Mouse (Mus musculus): ENCODE measurements at regions not wholly inside any gene's neighbourhood (a gene's known extent, or its start where the extent isn't known, plus 50 kb on each side); places are given as distances from the start of the nearest gene placed in this dataset.
A peak's percentile ranks its signal among the peaks of the same experiment; 100 is the strongest.

DNA sequence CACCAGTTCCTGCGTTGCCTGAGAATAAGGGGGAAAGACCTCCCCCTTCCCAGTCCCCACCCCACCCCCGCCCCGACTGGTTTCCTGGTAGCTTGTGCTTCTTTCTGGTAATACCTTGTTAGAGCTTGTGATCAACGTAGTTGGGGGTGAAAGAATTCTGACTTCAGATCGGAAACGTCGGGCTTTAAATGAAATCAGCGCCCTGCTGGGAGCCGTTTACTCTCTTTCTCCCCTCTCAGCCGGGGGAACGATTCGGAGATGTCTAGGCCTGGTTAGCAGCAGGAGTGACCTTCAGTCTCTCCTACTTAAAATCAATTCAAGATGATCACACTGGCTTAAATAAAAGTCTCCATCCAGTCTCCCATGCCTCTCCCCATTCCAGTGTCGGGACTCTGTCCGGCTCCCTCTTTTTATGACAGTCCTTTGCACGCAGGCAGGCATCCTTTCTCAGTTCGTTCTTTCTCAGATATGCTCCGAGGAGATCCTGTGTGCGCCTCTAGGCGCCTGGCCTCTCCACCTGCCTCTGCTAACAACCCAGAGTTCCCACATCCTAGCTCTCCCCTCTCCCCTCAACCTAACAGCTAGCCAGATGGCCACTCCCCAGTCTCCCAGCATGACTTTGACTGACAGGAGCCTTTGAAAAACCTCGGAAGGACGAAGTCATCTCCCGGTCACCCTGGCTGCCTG is 405.5 kb upstream of the Id4 start:
- no peak for DNase-seq (ENCODE audit: low spot score)

DNA sequence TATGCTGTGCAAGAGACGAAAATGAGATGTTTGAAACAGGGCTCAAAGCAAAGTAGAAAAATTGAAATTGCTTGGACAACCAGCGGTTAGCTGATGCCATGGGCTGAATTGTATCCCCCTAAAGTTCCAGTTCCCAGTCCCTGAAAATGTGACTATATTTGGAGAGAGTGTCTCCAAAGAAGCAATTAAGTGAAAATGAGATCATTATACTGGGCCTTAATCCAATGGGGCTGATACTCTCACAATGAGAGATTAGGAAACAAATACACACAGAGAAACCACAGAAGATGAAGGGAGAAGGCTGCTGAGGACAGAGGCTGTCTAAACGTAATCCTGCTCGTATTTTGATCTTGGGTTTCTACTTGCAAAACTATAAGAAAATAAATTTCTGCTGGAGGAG is 402.1 kb upstream of the Id4 start:
- no peak for DNase-seq (ENCODE audit: low spot score)

DNA sequence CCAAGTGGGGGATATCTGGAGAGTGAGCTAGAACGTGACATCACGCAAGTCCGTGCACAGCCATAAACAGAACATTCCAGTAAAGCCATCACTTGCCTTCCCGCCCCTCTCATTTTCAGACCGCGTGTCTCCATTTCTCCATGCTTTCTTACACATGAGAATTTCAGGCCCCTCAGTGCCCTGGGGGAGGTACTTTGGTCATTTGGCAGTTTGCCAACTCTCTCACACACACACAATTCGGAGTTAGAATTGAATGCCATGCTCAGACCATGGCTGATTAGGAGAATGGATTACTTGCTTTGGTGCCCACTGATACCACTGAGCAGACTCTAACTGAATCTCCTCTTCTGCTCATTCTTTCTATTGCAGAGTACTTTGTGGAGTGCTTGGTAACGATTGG is 400.7 kb upstream of the Id4 start:
- DNase-seq (ENCODE audit: low spot score) = no peak

DNA sequence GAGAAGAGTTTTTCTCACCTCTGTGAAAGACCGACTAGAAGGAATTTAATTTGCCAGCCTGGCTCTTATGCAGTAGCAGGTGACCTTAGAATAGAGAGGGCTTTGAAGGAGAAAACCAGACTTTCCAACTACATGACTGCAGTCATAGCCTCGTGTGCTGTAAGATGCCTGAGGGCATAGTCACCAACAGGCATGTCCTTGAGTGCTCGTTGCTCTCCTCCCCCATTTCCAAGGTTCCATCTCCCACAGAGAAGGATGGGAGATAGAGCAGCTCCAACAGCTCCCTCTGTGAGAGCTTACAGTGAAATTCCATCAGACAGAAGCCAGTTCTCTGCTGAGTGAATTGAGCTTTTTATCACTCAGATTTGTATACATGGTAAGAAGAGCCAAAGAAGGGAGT is 398.1 kb upstream of the Id4 start:
- no peak for DNase-seq (ENCODE audit: low spot score)

DNA sequence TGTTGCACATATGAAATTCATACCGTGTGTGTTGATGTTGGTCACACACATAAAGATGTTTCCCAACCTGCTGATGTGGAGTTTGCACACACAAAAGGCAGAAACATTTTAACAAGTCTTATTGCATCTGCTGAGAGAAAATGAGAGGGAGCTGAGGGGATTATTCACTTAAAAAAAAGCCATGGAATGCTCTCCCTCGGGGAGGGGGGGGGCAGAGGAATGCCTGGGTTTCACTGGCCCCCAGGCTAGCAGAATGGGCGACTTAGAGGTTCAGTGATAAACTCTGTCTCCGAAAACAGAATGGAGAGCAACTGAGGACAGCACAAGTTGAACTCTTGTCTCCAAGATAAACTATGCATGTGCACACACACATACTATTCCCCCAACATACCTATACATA is 392.4 kb upstream of the Id4 start:
- DNase-seq (ENCODE audit: low spot score) = no peak

DNA sequence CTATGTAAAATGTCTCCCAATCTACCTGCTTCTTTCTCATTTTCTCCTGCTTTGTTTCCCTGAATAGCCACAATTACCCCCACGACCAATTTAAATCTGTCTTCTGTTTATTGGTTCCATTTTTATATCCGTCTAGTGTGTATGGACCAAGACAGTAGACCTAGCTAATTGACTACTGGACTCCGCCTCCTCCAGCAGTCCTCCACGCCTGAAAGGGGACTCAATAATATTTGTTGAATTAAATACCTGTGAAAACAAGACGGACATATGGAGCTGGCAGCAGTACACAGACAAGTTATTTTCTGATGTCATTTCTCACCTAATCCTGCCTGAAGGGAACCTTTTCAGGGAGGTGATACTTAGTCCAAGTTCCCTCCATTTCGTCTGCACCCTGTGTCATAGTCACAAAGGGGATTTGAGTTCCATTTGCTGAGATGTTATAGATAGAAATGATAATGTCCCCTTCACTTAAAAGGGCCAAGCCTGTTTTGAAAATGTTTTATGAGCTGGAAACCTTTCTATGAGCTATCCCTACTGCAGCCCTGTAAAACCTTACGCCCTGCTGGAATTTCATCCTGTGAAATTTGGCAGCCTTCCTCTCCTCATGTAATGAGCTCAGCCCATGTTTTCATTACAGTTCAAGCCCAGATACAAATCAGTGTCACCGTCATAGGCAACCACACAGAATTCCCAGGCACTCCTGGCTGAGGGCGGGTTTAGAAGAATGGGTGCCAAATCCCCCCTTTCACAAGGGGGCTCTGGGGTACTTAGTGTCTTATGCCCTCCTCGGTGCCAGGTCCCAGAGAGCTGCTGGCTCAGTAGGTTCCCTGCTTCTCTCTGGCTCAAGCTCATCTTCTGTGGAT is 391.1 kb upstream of the Id4 start:
- DNase-seq (ENCODE audit: low spot score) = peak; percentile 23

DNA sequence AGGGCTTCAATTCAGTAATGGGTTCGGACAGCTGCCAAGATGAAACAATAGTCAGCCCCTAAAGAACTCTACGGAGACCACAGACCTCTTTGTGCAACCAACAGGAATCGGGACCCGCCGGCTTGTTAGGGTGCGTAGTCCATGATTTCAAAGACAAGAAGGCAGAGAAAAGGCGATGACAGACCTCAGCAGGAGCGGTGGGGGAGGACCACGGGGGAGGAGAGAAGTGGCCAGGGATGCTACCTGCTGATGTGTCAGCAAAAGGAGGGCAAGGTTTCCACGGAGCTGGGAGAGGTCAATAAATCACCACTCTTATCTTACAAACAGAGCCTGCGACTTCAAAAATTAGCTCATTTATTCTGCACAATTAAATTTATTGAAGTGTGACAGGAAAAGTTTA is 388.4 kb upstream of the Id4 start:
- no peak for DNase-seq (ENCODE audit: low spot score)

DNA sequence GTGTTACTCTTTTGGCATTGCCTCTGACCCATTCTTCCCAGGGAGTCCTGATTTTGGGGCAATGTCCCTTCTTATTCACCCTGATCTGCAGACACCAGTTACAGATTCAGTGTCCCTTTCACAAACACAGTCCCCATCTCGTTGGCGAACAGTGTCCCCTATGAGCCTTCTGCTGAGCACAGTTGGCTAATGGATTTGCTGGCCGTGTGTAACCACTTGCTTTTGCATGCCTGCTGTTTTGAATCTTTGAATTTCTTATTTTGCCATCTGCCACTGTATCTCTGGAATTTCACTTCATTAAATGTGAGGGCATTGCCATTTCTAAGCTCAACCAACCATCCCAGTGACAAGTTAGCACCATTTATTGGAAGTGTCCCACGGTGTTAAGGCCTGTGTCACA is 368.5 kb upstream of the Id4 start:
- DNase-seq (ENCODE audit: low spot score) = no peak

DNA sequence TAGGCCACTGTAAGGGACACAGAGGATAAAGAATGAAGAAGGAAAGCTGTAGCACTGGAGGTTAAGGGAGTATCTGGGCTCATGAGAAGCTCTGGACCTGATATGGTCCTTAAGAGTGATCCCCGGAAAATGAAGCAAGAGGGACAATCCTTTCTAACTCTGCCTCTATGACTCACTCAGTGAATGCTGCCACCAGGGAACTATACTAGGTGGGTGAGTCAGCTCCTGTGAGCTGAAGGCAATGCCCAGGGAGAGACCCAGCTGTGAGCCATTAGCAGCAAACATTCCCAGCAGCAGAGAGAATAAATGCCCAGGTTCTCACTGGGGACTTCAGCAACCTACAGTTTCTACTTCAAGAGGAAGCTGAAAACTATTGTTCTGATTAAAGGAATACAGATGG is 366.7 kb upstream of the Id4 start:
- DNase-seq (ENCODE audit: low spot score) = peak; percentile 2

DNA sequence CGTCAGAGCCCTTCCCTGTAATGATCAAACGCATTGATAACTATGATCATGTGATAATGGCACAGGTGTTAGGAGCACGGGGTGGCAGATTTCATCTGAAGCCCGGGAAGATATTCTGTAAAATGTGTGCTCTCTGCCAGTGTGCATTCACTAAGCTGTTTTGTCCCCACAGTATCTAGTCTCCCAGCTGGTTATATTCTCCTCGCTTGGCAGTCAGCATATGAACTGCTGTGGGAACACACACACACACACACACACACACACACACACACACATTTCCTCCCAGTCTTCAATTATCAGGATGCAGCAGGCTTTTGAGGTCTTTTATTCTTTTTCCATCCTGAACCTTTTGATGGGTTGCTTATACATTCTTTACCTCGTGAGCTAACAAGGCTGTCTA is 365.8 kb upstream of the Id4 start:
- DNase-seq (ENCODE audit: low spot score) = no peak

DNA sequence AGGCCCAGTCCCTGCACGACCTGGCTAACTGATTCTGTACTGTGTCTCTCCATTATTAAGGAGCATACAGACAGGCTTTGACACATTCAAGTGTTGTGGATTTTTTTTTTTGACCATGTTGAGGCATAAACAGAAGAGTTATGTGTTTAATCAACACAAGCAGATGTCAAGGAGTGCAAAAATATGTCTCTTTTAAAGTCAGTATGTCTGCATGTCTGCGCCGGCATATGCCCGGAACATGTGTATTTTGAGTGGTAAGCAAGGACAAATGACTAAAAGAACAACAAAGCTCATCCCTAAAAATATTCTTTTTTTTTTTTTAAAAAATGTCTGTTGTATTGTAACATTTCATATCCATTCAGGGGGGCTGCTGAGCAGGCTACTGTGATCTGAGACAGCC is 364.4 kb upstream of the Id4 start:
- DNase-seq (ENCODE audit: low spot score) = no peak

DNA sequence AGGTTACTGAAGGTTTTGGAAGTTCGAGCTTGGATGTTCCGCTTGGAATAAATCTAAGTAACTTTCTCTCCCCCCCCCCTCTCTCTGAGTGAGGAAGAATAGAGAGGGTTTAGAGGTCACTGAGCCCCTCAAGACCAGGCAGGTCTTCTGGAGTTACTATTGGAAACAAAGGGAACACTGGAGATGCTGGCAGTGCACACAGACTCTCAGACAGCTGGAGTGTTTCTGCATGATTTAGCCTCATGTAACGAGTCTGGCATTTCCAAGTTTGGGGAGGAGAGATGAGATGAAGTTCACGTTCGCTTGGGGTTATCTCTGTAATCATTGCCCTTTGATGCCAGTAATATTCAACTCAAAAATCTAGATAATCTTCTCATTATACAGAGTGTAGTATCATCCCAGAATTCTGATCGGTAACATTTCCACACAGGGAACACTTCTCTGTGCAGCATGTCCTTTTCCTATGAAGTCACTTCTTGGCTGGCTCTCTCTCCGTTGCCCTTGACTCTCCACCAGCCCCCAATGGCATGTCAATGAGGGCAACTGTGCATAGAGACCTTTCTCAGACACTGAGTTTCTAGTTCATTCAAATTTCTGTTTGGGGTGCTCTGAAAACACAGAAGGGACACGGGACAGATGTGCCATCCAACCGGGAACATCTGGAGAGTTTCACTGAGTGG is 351.0 kb upstream of the Id4 start:
- no peak for DNase-seq (ENCODE audit: low spot score)

DNA sequence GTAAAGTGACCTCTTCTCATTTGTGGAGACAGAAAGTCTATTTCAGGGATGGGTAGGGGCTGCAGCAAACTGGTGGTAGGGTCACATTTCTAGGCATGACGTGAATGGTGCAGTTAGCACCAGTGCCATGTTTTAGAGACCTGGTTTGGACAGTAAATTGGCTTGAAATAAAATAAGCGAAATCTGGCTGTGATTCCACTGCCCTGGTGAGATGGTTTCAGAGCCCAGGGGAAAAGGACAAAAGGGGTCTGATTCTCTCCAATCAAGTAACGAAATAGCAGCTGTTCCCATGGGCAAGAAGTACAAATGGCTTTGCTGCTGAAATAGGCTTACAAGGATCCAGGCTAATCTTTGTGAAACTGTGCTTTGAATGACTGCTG is 350.5 kb upstream of the Id4 start:
- DNase-seq (ENCODE audit: low spot score) = no peak

DNA sequence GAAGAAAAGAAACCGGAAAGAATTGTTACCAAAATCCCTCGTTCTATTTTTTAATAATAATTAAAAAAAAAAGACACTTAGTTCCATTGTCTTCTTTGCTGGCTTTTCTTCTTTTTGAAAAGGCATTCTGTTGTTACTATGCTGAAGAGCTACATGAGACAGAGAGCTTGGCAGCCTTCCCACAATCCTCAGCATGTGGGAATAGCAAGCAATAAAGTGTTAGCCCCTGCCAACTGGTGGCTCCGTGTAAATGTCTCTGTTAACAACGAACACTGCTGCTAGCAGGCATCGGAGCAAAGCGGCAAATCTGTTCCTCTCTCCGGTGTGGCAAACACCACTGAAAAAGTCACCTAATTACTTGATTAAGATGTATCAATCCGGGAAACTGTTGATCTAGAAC is 344.6 kb upstream of the Id4 start:
- peak; percentile 3 for DNase-seq (ENCODE audit: low spot score)

DNA sequence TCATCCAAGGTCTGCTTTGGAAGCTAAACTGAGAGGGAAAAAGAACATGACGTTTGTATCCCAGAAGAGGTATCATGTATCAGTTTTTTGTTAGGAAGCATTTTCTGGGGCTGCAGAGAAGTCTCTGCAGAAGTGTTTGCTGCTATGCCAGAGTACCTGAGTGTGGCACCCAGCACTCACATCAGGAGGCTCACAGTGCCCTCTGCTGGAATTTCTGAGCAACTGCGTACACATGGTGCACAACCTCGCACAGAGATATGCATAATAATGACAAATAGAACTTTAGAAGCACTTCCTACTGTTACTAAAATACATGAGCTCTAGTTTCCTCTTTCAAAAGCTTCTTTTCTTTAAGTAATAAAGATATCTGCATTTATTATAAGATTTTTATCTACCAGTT is 343.7 kb upstream of the Id4 start:
- no peak for DNase-seq (ENCODE audit: low spot score)

DNA sequence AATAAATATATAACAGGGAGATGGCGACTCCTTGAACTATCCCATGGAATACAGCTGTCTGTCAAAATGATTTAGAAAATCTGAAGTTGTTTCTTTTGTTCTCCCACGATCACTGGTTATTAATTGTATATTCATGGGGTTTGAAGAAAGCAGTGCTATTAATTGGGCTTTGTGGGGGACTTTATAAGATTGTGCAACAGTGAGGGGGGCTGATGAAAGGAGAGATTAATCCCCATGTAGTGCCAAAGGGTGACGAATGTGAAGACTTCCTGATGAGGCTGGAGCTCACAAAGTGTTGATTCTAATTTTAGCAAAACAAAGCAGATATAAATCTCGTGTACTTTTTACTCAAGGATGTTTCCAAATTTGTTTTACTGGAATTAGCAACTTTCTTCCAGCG is 340.0 kb upstream of the Id4 start:
- DNase-seq (ENCODE audit: low spot score) = no peak

DNA sequence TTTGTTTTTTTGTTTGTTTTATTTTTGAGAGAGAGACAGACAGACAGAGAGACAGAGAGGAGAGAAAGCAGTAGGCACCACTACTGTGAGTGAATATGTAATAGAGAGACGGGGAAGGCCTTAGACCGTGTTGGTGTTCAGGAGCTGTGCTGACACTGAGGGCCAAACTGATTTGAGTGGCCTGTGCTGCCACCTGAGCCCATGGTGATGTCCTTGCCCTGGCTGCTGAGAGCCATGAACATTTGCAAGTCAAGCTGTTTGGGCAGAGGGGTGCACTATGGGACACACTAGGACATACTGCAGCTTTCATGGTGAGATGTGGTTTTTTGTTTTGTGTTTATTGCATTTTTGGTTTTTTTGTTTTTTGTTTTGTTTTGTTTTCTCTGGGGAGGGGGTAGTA is 320.3 kb upstream of the Id4 start:
- DNase-seq (ENCODE audit: low spot score) = no peak

DNA sequence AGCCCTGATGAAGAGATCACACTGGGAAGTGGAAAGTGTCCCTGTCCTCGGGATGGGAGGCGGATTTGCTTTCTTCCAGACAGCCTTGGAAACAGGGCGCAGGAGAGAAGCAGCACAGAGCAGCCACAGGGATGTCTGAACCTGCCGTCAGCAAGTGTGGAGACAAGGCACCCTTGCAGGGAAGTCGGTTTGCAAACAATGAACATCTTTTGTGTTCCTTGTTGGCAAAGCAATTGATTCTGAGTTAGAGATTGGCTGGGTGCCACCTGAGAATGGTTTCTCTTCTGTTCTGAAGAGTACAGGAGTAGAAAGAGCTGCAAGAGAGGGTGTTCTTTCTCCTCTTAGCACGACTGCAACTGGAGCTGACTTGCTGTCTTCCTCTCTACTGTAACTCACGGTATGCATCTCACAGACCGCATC is 318.6 kb upstream of the Id4 start:
- peak; percentile 2 for DNase-seq (ENCODE audit: low spot score)

DNA sequence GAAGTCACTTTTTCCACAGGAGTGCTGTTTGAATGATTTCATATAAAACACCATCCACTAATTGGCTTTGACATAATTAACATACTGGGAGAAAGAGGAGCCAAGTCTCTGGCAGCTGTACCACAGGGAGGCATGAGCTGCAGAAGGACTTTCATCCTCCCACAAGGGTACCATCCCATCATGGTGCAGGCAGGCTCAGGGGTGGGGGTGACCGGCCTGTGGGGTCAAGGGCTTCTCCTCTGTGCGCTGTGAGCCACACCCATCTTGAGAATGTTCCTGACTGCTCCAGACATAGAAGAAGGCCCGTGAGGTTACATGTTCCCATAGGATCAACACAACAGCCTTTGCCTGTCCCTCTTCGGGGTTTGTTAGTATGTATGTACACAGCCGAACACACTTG is 317.4 kb upstream of the Id4 start:
- no peak for DNase-seq (ENCODE audit: low spot score)

DNA sequence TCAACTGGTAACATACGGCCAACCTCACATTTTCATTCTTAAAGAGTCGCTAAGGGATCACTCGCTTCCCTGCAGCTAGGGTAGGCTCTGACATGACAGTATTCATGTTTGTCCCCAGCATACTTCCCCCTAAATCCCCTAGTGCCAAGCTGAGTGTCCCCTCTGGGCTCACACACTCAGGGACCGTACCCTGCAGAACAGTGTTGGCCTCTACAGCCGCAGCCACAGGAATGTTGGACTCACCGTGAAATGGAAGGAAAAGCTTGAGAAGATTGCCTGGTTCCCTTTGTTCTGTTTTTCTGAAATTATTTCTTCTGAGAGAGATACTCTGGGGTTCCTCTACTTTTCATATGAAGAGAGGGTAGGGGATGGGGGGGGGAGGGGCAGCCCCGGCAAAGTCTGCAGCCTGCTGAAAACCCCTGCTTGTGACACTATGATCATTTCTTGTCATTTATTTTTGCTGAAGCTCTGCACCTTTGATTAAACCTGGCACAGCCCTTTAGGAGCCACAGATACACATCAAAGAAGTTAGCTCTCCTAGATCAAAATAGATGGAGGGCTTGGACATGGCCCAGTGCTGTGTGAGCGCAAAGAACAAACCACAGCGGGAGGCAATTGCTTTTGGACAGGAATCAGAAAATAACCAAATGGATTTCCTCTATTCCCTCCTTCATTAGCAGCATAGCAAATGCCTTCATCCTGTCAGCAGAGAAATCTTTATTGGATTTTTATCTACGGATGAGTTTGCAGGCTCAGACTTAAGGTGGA is 312.7 kb upstream of the Id4 start:
- DNase-seq (ENCODE audit: low spot score) = no peak

DNA sequence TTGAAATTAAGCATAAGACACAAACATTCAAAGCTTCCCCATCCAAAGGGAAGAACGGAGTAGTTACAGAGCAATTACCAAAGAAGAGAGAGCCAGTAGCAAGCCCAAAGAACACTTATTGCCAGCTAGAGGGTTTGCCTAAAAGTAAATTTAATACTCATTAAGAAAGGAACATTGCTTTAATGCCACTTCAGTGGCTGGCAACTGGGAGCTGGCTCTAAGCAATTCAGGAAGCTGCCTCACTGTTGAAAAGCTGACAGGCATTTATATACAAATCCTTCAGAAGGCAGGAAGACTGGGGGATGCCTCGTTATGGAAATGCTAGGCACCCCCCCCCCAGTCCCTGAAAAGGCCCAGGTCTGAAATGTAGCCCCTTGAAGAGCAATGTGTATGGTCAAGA is 310.6 kb upstream of the Id4 start:
- DNase-seq (ENCODE audit: low spot score) = no peak

DNA sequence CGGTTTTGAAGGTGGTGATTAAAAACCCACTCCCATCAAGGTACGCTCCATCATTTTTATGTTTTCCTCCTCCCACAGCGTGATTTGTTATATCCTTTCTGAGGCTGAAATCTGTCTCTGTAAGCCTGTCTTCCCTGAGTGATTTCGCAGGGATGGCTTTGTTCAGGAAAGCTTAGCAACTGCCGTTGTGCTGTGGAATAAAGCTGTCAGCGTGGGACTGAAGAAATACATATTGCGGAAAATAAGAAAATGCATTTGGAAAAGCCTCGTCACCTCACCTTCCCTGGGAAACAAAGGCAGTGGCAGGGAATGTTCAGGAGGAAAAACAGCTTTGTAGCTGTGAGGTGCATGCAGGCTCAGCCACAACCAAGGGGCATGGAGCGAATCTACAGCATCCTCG is 310.0 kb upstream of the Id4 start:
- DNase-seq (ENCODE audit: low spot score) = no peak

Data from gastrocnemius, adult 18-20 months (tissue).